Mouse (Mus musculus) MEL (cell line): ENCODE measurements around the gene Krt86. TPM values are rescaled to one million over a fixed set of nuclear protein-coding genes. Genes with fewer than 3 reads are reported as not detected.

Source experiments
- DNase-seq: peaks from one replicate; pipeline ENCODE4 v3.0.0; 2011; ENCODE audit warnings: low read depth, low spot score
- H3K27ac ChIP-seq: 2 replicates; pipeline ENCODE4 v1.5.1; 2012; ENCODE audit warnings: low read depth, mild to moderate bottlenecking, control low read depth, low read length, moderate library complexity; ENCODE audit not compliant: control insufficient read depth
- H3K27me3 ChIP-seq, 2 experiments: fragments of 150-350 bp in 1 of 2; sonication (generic) in 1 of 2; 2 replicates each; pipeline ENCODE4 v1.6.1; 2012; ENCODE audit warnings: low read length in 2 of 2, mild to moderate bottlenecking in 2 of 2, improper control_type of control experiment in 1 of 2, moderate library complexity in 1 of 2; ENCODE audit not compliant: insufficient read depth in 2 of 2, control insufficient read depth in 1 of 2
- H3K36me3 ChIP-seq, 2 experiments: 2 replicates each; pipeline ENCODE4 v1.6.1; 2012 to 2014; ENCODE audit warnings: low read length in 2 of 2, improper control_type of control experiment in 1 of 2, inconsistent platforms in 1 of 2, mild to moderate bottlenecking in 1 of 2; ENCODE audit not compliant: insufficient read depth in 2 of 2, control insufficient read depth in 1 of 2
- H3K4me1 ChIP-seq, 2 experiments: fragments of 150-350 bp in 1 of 2; sonication (generic) in 1 of 2; 2 replicates each; pipeline ENCODE4 v1.6.1; 2012; ENCODE audit warnings: low read length in 2 of 2, improper control_type of control experiment in 1 of 2, mild to moderate bottlenecking in 1 of 2; ENCODE audit not compliant: insufficient read depth in 2 of 2, control insufficient read depth in 1 of 2
- H3K4me3 ChIP-seq, 2 experiments: fragments of 150-350 bp in 1 of 2; sonication (generic) in 1 of 2; 2 replicates each; pipeline ENCODE4 v1.5.1; 2012; ENCODE audit warnings: low read depth in 2 of 2, low read length in 2 of 2, mild to moderate bottlenecking in 2 of 2, moderate library complexity in 2 of 2, control low read depth in 1 of 2, improper control_type of control experiment in 1 of 2; ENCODE audit not compliant: control insufficient read depth in 1 of 2, insufficient read depth in 1 of 2
- H3K79me2 ChIP-seq: 2 replicates; pipeline ENCODE4 v1.6.1; 2012; ENCODE audit warnings: mild to moderate bottlenecking, low read length, moderate library complexity; ENCODE audit not compliant: control insufficient read depth, poor library complexity, insufficient read depth
- H3K9ac ChIP-seq: 2 replicates; pipeline ENCODE4 v1.6.1; 2012; ENCODE audit warnings: low read depth, mild to moderate bottlenecking, control low read depth, low read length, moderate library complexity; ENCODE audit not compliant: control insufficient read depth, poor library complexity, severe bottlenecking
- H3K9me3 ChIP-seq: fragments of 150-350 bp; sonication (generic); replicated peaks from 2 replicates; pipeline ENCODE4 v1.6.1; 2012; ENCODE audit warnings: mild to moderate bottlenecking, low read length, improper control_type of control experiment, moderate library complexity; ENCODE audit not compliant: insufficient read depth
- BHLHE40 ChIP-seq: IDR thresholded peaks from 2 replicates; pipeline ENCODE4 v1.6.1; 2012; ENCODE audit warnings: low read depth, mild to moderate bottlenecking, inconsistent platforms, low read length, improper control_type of control experiment, borderline replicate concordance
- CHD1 ChIP-seq: IDR thresholded peaks from 2 replicates; pipeline ENCODE4 v1.6.1; 2012; ENCODE audit warnings: low read depth, mild to moderate bottlenecking, inconsistent platforms, low read length, improper control_type of control experiment
- CTCF ChIP-seq, 3 experiments: IDR thresholded peaks in 2 of 3; conservative IDR thresholded peaks in 1 of 3; 2 replicates each; pipeline ENCODE4 v1.5.1; 2011 to 2012; ENCODE audit warnings: low read length in 3 of 3, low read depth in 2 of 3, mild to moderate bottlenecking in 2 of 3, improper control_type of control experiment in 1 of 3, inconsistent platforms in 1 of 3, mixed read lengths in 1 of 3, moderate library complexity in 1 of 3; ENCODE audit not compliant: control insufficient read depth in 1 of 3, insufficient read depth in 1 of 3, poor library complexity in 1 of 3, severe bottlenecking in 1 of 3
- E2F4 ChIP-seq: IDR thresholded peaks from 2 replicates; pipeline ENCODE4 v1.6.1; 2011; ENCODE audit warnings: low read depth, low read length, improper control_type of control experiment, borderline replicate concordance
- ELF1 ChIP-seq: IDR thresholded peaks from 2 replicates; pipeline ENCODE4 v1.6.1; 2014; ENCODE audit warnings: low read depth, mild to moderate bottlenecking, inconsistent platforms, low read length, improper control_type of control experiment, moderate library complexity
- ETS1 ChIP-seq: IDR thresholded peaks from 2 replicates; pipeline ENCODE4 v1.6.1; 2012; ENCODE audit warnings: low read depth, mild to moderate bottlenecking, inconsistent platforms, low read length, improper control_type of control experiment, moderate library complexity
- GABPA ChIP-seq: IDR thresholded peaks from 2 replicates; pipeline ENCODE4 v1.6.1; 2012; ENCODE audit warnings: low read depth, mild to moderate bottlenecking, inconsistent platforms, low read length, improper control_type of control experiment, moderate library complexity
- JUND ChIP-seq: IDR thresholded peaks from 2 replicates; pipeline ENCODE4 v1.6.1; 2011; ENCODE audit warnings: low read depth, mild to moderate bottlenecking, improper control_type of control experiment, low read length
- KAT2A ChIP-seq: conservative IDR thresholded peaks from 2 replicates; pipeline ENCODE4 v1.6.1; 2012; ENCODE audit warnings: low read depth, low read length, improper control_type of control experiment, inconsistent platforms
- MAZ ChIP-seq: IDR thresholded peaks from 2 replicates; pipeline ENCODE4 v1.6.1; 2012; ENCODE audit warnings: low read depth, mild to moderate bottlenecking, inconsistent platforms, low read length, improper control_type of control experiment
- MEF2A ChIP-seq: IDR thresholded peaks from 2 replicates; pipeline ENCODE4 v1.6.1; 2014; ENCODE audit warnings: low read depth, mild to moderate bottlenecking, inconsistent platforms, low read length, improper control_type of control experiment; ENCODE audit not compliant: poor library complexity, insufficient replicate concordance, severe bottlenecking; ENCODE audit errors: extremely low read depth
- MXI1 ChIP-seq: IDR thresholded peaks from 2 replicates; pipeline ENCODE4 v1.6.1; 2011; ENCODE audit warnings: mild to moderate bottlenecking, low read depth, low read length, improper control_type of control experiment
- MYB ChIP-seq: IDR thresholded peaks from 2 replicates; pipeline ENCODE4 v1.6.1; 2011; ENCODE audit warnings: mild to moderate bottlenecking, low read depth, low read length, improper control_type of control experiment
- MYC ChIP-seq: IDR thresholded peaks from 2 replicates; pipeline ENCODE4 v1.6.1; 2011; ENCODE audit warnings: low read depth, mild to moderate bottlenecking, low read length, improper control_type of control experiment, moderate library complexity
- NELFE ChIP-seq: IDR thresholded peaks from 2 replicates; pipeline ENCODE4 v1.6.1; 2011; ENCODE audit warnings: low read depth, low read length, improper control_type of control experiment
- NRF1 ChIP-seq: IDR thresholded peaks from 2 replicates; pipeline ENCODE4 v1.6.1; 2014; ENCODE audit warnings: low read depth, mild to moderate bottlenecking, inconsistent platforms, low read length, improper control_type of control experiment, moderate library complexity; ENCODE audit not compliant: poor library complexity, insufficient read depth, severe bottlenecking
- RAD21 ChIP-seq: IDR thresholded peaks from 2 replicates; pipeline ENCODE4 v1.6.1; 2011; ENCODE audit warnings: mild to moderate bottlenecking, low read depth, low read length, improper control_type of control experiment
- TBP ChIP-seq: IDR thresholded peaks from 2 replicates; pipeline ENCODE4 v1.8.0; 2011; ENCODE audit warnings: low read depth, low read length, improper control_type of control experiment
- UBTF ChIP-seq: IDR thresholded peaks from 2 replicates; pipeline ENCODE4 v1.6.1; 2012; ENCODE audit warnings: low read depth, mild to moderate bottlenecking, inconsistent platforms, low read length, improper control_type of control experiment, moderate library complexity, borderline replicate concordance; ENCODE audit not compliant: insufficient read depth
- ZC3H11A ChIP-seq: IDR thresholded peaks from 2 replicates; pipeline ENCODE4 v1.6.1; 2012; ENCODE audit warnings: low read depth, mild to moderate bottlenecking, inconsistent platforms, low read length, improper control_type of control experiment
- ZKSCAN1 ChIP-seq: IDR thresholded peaks from 2 replicates; pipeline ENCODE4 v1.6.1; 2012; ENCODE audit warnings: low read depth, mild to moderate bottlenecking, inconsistent platforms, low read length, improper control_type of control experiment, moderate library complexity
- ZMIZ1 ChIP-seq: IDR thresholded peaks from 2 replicates; pipeline ENCODE4 v1.6.1; 2012; ENCODE audit warnings: low read depth, mild to moderate bottlenecking, inconsistent platforms, low read length, improper control_type of control experiment, moderate library complexity
- polyA plus RNA-seq, 2 experiments: library from polyadenylated mRNA; stranded (reverse) in 1 of 2; unstranded in 1 of 2; fragments of >175 nt in 1 of 2; fragments of >200 nt in 1 of 2; gene quantifications; 2 replicates each; pipeline versions ENCODE4 v1.2.1 to v1.2.4; 2012; ENCODE audit warnings: low replicate concordance in 2 of 2, low read depth in 1 of 2; ENCODE audit not compliant: insufficient read length in 2 of 2, insufficient read depth in 1 of 2, missing spikeins in 1 of 2
- total RNA-seq: library from RNA; depleted of rRNA; stranded (reverse); fragments of 300-350 nt; gene quantifications from 2 replicates; pipeline ENCODE4 v1.2.3, GENCODE M21; 2012

Gene Krt86
- total and polyA plus RNA-seq, 3 experiments: not detected

- no peak overlapping the region for H3K9ac ChIP-seq
- TF ChIP-seq UBTF (no peak), JUND (no peak), MYC (no peak), ELF1 (no peak), ZMIZ1 (no peak), GABPA (no peak), MYB (no peak), ETS1 (no peak), CTCF (IDR thresholded peaks at IDR 0.05 in 2 of 3, conservative IDR thresholded peaks at IDR 0.05 in 1 of 3; ENCODE audit: control insufficient read depth in 1 of 3, insufficient read depth in 1 of 3, low read depth in 2 of 3, low read length in 3 of 3, poor library complexity in 1 of 3, severe bottlenecking in 1 of 3) (no peak), BHLHE40 (no peak), RAD21 (no peak), MXI1 (no peak), MEF2A (no peak), MAZ (no peak), NELFE (no peak), KAT2A (no peak), ZKSCAN1 (no peak), E2F4 (no peak)
- TF ChIP-seq, all 39 proteins: peak for 0
- no peaks in the 10 kb centered on the region for H3K36me3 ChIP-seq
- H3K4me3 ChIP-seq: no peak overlapping the region
- DNase-seq: no peak
- no peak overlapping the region for H3K27ac ChIP-seq
- no peaks in the 10 kb centered on the region for H3K4me1 ChIP-seq
- no peaks in the 10 kb centered on the region for H3K27me3 ChIP-seq
- H3K79me2 ChIP-seq: no peaks in the 10 kb centered on the region
- no peaks in the 10 kb centered on the region for H3K9me3 ChIP-seq
These were observed 20.9 kb downstream of the Krt86 start for GRCm38 (mm10) chr15:101494203-101494602.

- Histone ChIP-seq H3K36me3 (no peaks in the 10 kb centered on the region), H3K27me3 (no peaks in the 10 kb centered on the region), H3K9ac (no peak overlapping the region), H3K79me2 (no peaks in the 10 kb centered on the region), H3K9me3 (no peaks in the 10 kb centered on the region), H3K4me1 (no peaks in the 10 kb centered on the region), H3K27ac (no peak overlapping the region), H3K4me3 (no peak overlapping the region)
- no peak for DNase-seq
- no peak for TF ChIP-seq ZC3H11A
- TF ChIP-seq MYC: no peak
- no peak for TF ChIP-seq TBP
- TF ChIP-seq ETS1: no peak
- no peak for TF ChIP-seq KAT2A
- no peak for TF ChIP-seq CHD1
- no peak for TF ChIP-seq MYB
- TF ChIP-seq RAD21: no peak
- no peak for TF ChIP-seq NRF1
- TF ChIP-seq MXI1: no peak
- no peak for TF ChIP-seq NELFE
- TF ChIP-seq CTCF (IDR thresholded peaks at IDR 0.05 in 2 of 3, conservative IDR thresholded peaks at IDR 0.05 in 1 of 3; ENCODE audit: control insufficient read depth in 1 of 3, insufficient read depth in 1 of 3, low read depth in 2 of 3, low read length in 3 of 3, poor library complexity in 1 of 3, severe bottlenecking in 1 of 3): no peak
These were observed 22.0 kb downstream of the Krt86 start for GRCm38 (mm10) chr15:101495266-101495665.
